ENCODE assay signal across 7 mouse cellular contexts in the genomic region with DNA sequence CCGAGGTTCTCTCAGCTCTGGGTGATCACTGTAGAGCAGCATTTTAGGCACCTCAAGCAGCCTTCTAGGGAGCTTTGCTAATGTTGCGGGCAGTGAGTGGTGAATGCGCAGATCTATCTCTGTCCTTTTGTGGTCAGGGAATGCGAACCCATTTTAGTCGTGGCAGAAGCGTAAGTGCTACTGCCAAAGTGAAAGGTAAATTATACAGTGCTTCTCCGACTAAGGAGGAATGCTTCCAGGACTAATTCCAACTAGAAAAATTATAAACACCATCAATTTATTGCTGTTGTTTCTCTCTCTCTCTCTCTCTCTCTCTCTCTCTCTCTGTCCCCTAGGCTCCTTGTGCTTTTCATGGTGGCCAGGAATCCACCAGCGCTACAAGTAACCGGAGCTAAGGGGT. TPM values are rescaled to one million over a fixed set of nuclear protein-coding genes. Genes with fewer than 3 reads are reported as not detected.
A peak's percentile ranks its signal among the peaks of the same experiment; 100 is the strongest.
DNase-seq lines count a peak whose midpoint lies in the region; ATAC-seq and TF ChIP-seq lines count a peak whose summit lies in the region.

TSS of gene Bloc1s1 (minus strand) at position 101 of the 400 bp plus-strand sequence.

- no peak for TF ChIP-seq CTCF in thymus, adult 2 months (IDR thresholded peaks at IDR 0.05; ENCODE audit: borderline replicate concordance, control insufficient read depth, extremely low read depth, insufficient read depth, low read length, poor library complexity)

- ATAC-seq in embryonic facial prominence, embryonic 14.5 days (ENCODE audit: low read depth) = no peak
- ATAC-seq in heart, embryonic 16.5 days (replicated peaks; ENCODE audit: extremely low read depth, insufficient read depth, low FRiP score) = no peak
- no peak for ATAC-seq in neural tube, embryonic 14.5 days (ENCODE audit: low read depth)

- peak within 1 kb of the TSS; percentile 73 for H3K4me2 ChIP-seq in embryonic facial prominence, embryonic 14.5 days (ENCODE audit: low read depth, low read length)
- H3K4me2 ChIP-seq in heart, embryonic 16.5 days (ENCODE audit: low read depth, low read length) = peak within 1 kb of the TSS; percentile 73
- peak within 1 kb of the TSS; percentile 75 for H3K4me2 ChIP-seq in neural tube, embryonic 14.5 days (ENCODE audit: low read depth, low read length)

- peak within 1 kb of the TSS; percentile 79 for H3K9ac ChIP-seq in embryonic facial prominence, embryonic 14.5 days (ENCODE audit: low read depth, low read length)
- peak within 1 kb of the TSS; percentile 91 for H3K9ac ChIP-seq in heart, embryonic 16.5 days (ENCODE audit: low read length)
- H3K9ac ChIP-seq in neural tube, embryonic 14.5 days (replicated peaks; ENCODE audit: low read depth, low read length) = peak within 1 kb of the TSS; percentile 64

- H3K36me3 ChIP-seq in thymus, adult 2 months (ENCODE audit: control insufficient read depth, insufficient read depth, low read length) = no peaks in the 10 kb centered on the region
- H3K36me3 ChIP-seq in embryonic facial prominence, embryonic 14.5 days (ENCODE audit: control insufficient read depth, insufficient read depth, low read length) = no peaks in the 10 kb centered on the region
- no peaks in the 10 kb centered on the region for H3K36me3 ChIP-seq in heart, embryonic 16.5 days (ENCODE audit: control insufficient read depth, insufficient read depth)
- no peaks in the 10 kb centered on the region for H3K36me3 ChIP-seq in neural tube, embryonic 14.5 days (ENCODE audit: control insufficient read depth, insufficient read depth, low read length)

- no peaks in the 10 kb centered on the region for H3K9me3 ChIP-seq in embryonic facial prominence, embryonic 14.5 days (ENCODE audit: control insufficient read depth, low read length)
- no peaks in the 10 kb centered on the region for H3K9me3 ChIP-seq in heart, embryonic 16.5 days (replicated peaks; ENCODE audit: control insufficient read depth, low read length)
- H3K9me3 ChIP-seq in neural tube, embryonic 14.5 days (ENCODE audit: control insufficient read depth, low read length) = no peaks in the 10 kb centered on the region

- peak within 1 kb of the TSS; percentile 77 for H3K4me3 ChIP-seq in thymus, adult 2 months (ENCODE audit: control insufficient read depth, insufficient read depth, low read length)
- peak within 1 kb of the TSS; percentile 77 for H3K4me3 ChIP-seq in embryonic facial prominence, embryonic 14.5 days (ENCODE audit: low read depth, low read length)
- peak within 1 kb of the TSS; percentile 88 for H3K4me3 ChIP-seq in heart, embryonic 16.5 days (ENCODE audit: low read length)
- peak within 1 kb of the TSS; percentile 67 for H3K4me3 ChIP-seq in neural tube, embryonic 14.5 days (ENCODE audit: low read depth, low read length)

- no peak for TF ChIP-seq POLR2A in thymus, adult 2 months (IDR thresholded peaks at IDR 0.05; ENCODE audit: control insufficient read depth, extremely low read depth, insufficient read depth, low read length, poor library complexity)

- intact Hi-C loops in left cerebral cortex, postnatal 4 days (cut with DNase I) = no loop called here

- 31% methylated on average over 9 of the region's 9 CpGs for WGBS in thymus, adult 2 months
- WGBS in embryonic facial prominence, embryonic 14.5 days = 61% methylated on average over 9 of the region's 9 CpGs
- WGBS in heart, embryonic 16.5 days = 55% methylated on average over 9 of the region's 9 CpGs
- WGBS in neural tube, embryonic 14.5 days = 58% methylated on average over 9 of the region's 9 CpGs

- no peaks in the 10 kb centered on the region for H3K27me3 ChIP-seq in thymus, adult 2 months (ENCODE audit: control insufficient read depth, insufficient read depth, low read length)
- 0 out of 2 replicates have a peak, but pooled peaks cover 3% of the 10 kb centered on the region for H3K27me3 ChIP-seq in embryonic facial prominence, embryonic 14.5 days (replicated peaks; ENCODE audit: control insufficient read depth, insufficient read depth, low read length)
- no peaks in the 10 kb centered on the region; the same call in 1 of the 2 replicates for H3K27me3 ChIP-seq in heart, embryonic 16.5 days (ENCODE audit: control insufficient read depth, insufficient read depth, low read length)
- peaks cover 3% of the 10 kb centered on the region; the same call in 1 of the 2 replicates for H3K27me3 ChIP-seq in neural tube, embryonic 14.5 days (ENCODE audit: control insufficient read depth, insufficient read depth, low read length)

- H3K4me1 ChIP-seq in thymus, adult 2 months (replicated peaks; ENCODE audit: control insufficient read depth, insufficient read depth, low read length) = peaks cover 15% of the 10 kb centered on the region
- peaks cover 26% of the 10 kb centered on the region for H3K4me1 ChIP-seq in embryonic facial prominence, embryonic 14.5 days (ENCODE audit: control insufficient read depth, insufficient read depth, low read length)
- peaks cover 26% of the 10 kb centered on the region for H3K4me1 ChIP-seq in heart, embryonic 16.5 days (ENCODE audit: control insufficient read depth, insufficient read depth, low read length)
- peaks cover 19% of the 10 kb centered on the region for H3K4me1 ChIP-seq in neural tube, embryonic 14.5 days (ENCODE audit: control insufficient read depth, insufficient read depth, low read length)

- DNase-seq in thymus, adult 2 months = no peak
- DNase-seq in thymus, postnatal 36 days = no peak
- DNase-seq in embryonic facial prominence, embryonic 14.5 days (ENCODE audit: low spot score) = no peak
- DNase-seq in left cerebral cortex, postnatal 4 days = no peak
- no peak for DNase-seq in thymus, postnatal 4 days

- no peak within 1 kb of the TSS for H3K27ac ChIP-seq in thymus, adult 2 months (ENCODE audit: control insufficient read depth, insufficient read depth, low read length)
- H3K27ac ChIP-seq in embryonic facial prominence, embryonic 14.5 days (replicated peaks; ENCODE audit: low read depth, low read length) = peak within 1 kb of the TSS; percentile 89
- peak within 1 kb of the TSS; percentile 97 for H3K27ac ChIP-seq in heart, embryonic 16.5 days (ENCODE audit: low read length)
- peak within 1 kb of the TSS; percentile 85 for H3K27ac ChIP-seq in neural tube, embryonic 14.5 days (ENCODE audit: low read depth, low read length)

RNA-seq across cellular contexts. Expression of gene Bloc1s1, which starts in this region (rescaled TPM):
- 137 and 173 TPM in 2 replicates for polyA plus RNA-seq in thymus, adult 2 months (2012; rRNA removed)
- polyA plus RNA-seq in embryonic facial prominence, embryonic 14.5 days (2014; fragmentation: Nextera tagmentation; extraction: Ambion mirVana) = 242 and 248 TPM in 2 replicates
- 224 and 225 TPM in 2 replicates for polyA plus RNA-seq in heart, embryonic 16.5 days (2015; fragmentation: Nextera tagmentation; extraction: Ambion mirVana)
- 10 to 100 TPM; 90.7 to 91.9 TPM for total RNA-seq in left cerebral cortex, postnatal 4 days (2021)
- polyA plus RNA-seq in neural tube, embryonic 14.5 days (2014; fragmentation: Nextera tagmentation; extraction: Ambion mirVana) = 258 and 280 TPM in 2 replicates
